Comparison of ENCODE assay signal across 7 mouse cellular contexts in the genomic region with DNA sequence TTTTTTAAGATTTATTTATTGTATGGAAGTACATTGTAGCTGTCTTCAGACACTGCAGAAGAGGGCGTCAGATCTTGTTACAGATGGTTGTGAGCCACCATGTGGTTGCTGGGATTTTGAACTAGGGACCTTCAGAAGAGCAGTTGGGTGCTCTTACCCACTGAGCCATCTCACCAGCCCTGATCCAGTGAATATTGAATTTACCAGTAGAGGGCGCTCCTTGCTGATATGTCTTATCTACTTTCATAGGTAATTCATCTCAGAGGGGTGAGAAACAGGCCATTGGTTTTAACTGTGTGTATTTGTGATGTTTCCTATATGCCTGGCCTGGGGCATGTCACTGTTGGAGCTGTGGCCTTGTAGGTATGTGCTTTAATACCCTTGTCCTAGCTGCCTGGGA. TPM values are rescaled to one million over a fixed set of nuclear protein-coding genes. Genes with fewer than 3 reads are reported as not detected.
DNase-seq lines count a peak whose midpoint lies in the region; ATAC-seq and TF ChIP-seq lines count a peak whose summit lies in the region.
"Not testable (repeated sequence)": the region's sequence is repeated elsewhere in the genome, so short reads cannot be mapped to it uniquely, and the experiment has no call there.
"Had no signal": no experiment of that assay in that cellular context is flagged by ENCODE, and none has a peak within 500 bp of the region (broad histone marks: within the 10 kb centered on the region; RNA-seq: fewer than 3 reads in every experiment).

No protein-coding gene starts in this region.

- H3K27ac ChIP-seq in MEL (ENCODE audit: control insufficient read depth, low read depth, low read length); gastrocnemius, adult 2 months; layer of hippocampus, adult 2 months: not testable (repeated sequence)

- not testable (repeated sequence) for TF ChIP-seq POLR2A in MEL (IDR thresholded peaks at IDR 0.05; ENCODE audit: control insufficient read depth in 1 of 2, insufficient read depth in 1 of 2, low read depth in 1 of 2, low read length in 2 of 2, poor library complexity in 1 of 2)

- intact Hi-C loops in gastrocnemius, adult 2 months (cut with DNase I), result not testable (repeated sequence)

- not testable (repeated sequence) for H3K4me1 ChIP-seq in MEL (ENCODE audit: control insufficient read depth in 1 of 2, insufficient read depth in 2 of 2, low read length in 2 of 2)

- not testable (repeated sequence) for H3K9me3 ChIP-seq in MEL (replicated peaks; ENCODE audit: insufficient read depth, low read length)

- peak in 1 of 3 experiments; percentile 24; a peak in 2 of 6 replicates for TF ChIP-seq CTCF in MEL (IDR thresholded peaks at IDR 0.05 in 2 of 3, conservative IDR thresholded peaks at IDR 0.05 in 1 of 3; ENCODE audit: control insufficient read depth in 1 of 3, insufficient read depth in 1 of 3, low read depth in 2 of 3, low read length in 3 of 3, poor library complexity in 1 of 3, severe bottlenecking in 1 of 3)
- TF ChIP-seq CTCF in gastrocnemius, adult 2 months (IDR thresholded peaks at IDR 0.05), result peak; percentile 14; the same call in 1 of the 2 replicates
- 0 out of 2 replicates have a peak, but pooled peaks have one; percentile 6 for TF ChIP-seq CTCF in layer of hippocampus, adult 2 months (conservative IDR thresholded peaks at IDR 0.05)

- not testable (repeated sequence) for H3K4me3 ChIP-seq in MEL (ENCODE audit: control insufficient read depth in 1 of 2, insufficient read depth in 1 of 2, low read depth in 2 of 2, low read length in 2 of 2); gastrocnemius, adult 2 months; layer of hippocampus, adult 2 months

- ATAC-seq in megakaryocyte progenitor cell, adult 5-6 weeks (replicated peaks; ENCODE audit: poor library complexity), result 0 out of 2 replicates have a peak, but pooled peaks have one; percentile 42

- peak; percentile 47 for DNase-seq in CD4-positive, CD25-positive, alpha-beta regulatory T cell, adult 2 months (ENCODE audit: low read depth, low spot score)
- DNase-seq in MEL (ENCODE audit: low read depth, low spot score) (peak; percentile 15), WW6 (ENCODE audit: low read depth, low spot score) (peak; percentile 24)
- DNase-seq in gastrocnemius, adult 2 months; layer of hippocampus, adult 2 months (ENCODE audit: low spot score in 2 of 2): not testable (repeated sequence)

- not testable (repeated sequence) for H3K36me3 ChIP-seq in MEL (ENCODE audit: control insufficient read depth in 1 of 2, insufficient read depth in 2 of 2, low read length in 2 of 2)

- not testable (repeated sequence) for TF ChIP-seq RAD21 in MEL (IDR thresholded peaks at IDR 0.05; ENCODE audit: low read depth, low read length)

- TF ChIP-seq EP300 in MEL (IDR thresholded peaks at IDR 0.05; ENCODE audit: low read depth in 1 of 2, low read length in 2 of 2), result not testable (repeated sequence)

- H3K9ac ChIP-seq in MEL (ENCODE audit: control insufficient read depth, low read depth, low read length, poor library complexity, severe bottlenecking), result not testable (repeated sequence)

- H3K79me2 ChIP-seq in MEL (ENCODE audit: control insufficient read depth, insufficient read depth, low read length, poor library complexity), result not testable (repeated sequence)

- H3K27me3 ChIP-seq in MEL (ENCODE audit: control insufficient read depth in 1 of 2, insufficient read depth in 2 of 2, low read length in 2 of 2), result not testable (repeated sequence)

RNA-seq across cellular contexts. Expression of a gene that starts 13.8 kb away (rescaled TPM):
- total RNA-seq in MEL (2012; rRNA removed), result 3.2 and 4.1 TPM in 2 replicates
- 10 to 100 TPM in 1 of 2 experiments, 1 to 10 TPM in 1; 3.1 to 80.4 TPM for polyA plus RNA-seq in MEL (2012; ENCODE audit: insufficient read depth in 1 of 2, insufficient read length in 2 of 2, low read depth in 1 of 2, low replicate concordance in 2 of 2, missing spikeins in 1 of 2)
- 1 to 10 TPM in 1 of 2 experiments, under 1 TPM in 1; 0.82 to 1.1 TPM for total RNA-seq in gastrocnemius, adult 2 months (2021)
- 1 to 10 TPM; 4.4 to 4.9 TPM for total RNA-seq in layer of hippocampus, adult 2 months (2021)
- 14.3 and 19.2 TPM in 2 replicates for total RNA-seq in megakaryocyte progenitor cell, adult 5-6 weeks (2015)
- 4.1 and 7.8 TPM in 2 replicates for total RNA-seq in megakaryocyte progenitor cell, adult 5-6 weeks (2017)
- polyA plus RNA-seq: adrenal gland, adult 2 months had no signal
